Comparison of ENCODE assay signal across 12 mouse cellular contexts in the genomic region with DNA sequence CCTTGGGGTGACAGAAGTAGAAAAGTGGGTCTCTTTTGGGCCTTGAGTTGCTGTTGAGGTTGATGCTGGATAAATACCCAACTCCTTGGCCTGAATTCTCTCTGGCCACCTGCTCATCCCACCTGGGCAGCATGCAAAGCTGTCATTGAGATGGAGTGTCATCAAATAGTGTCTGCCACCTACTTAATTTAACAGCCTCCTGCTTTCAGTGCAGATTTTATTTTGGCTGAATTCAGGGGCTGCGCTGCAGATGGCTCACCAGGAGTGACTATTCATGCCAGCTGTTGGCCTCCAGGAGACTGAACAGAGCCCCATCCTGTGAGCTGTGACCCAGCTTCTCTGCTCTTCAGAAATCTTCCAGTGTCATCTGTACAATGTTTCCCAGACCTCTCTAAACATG.
"Had no signal": no experiment of that assay in that cellular context is flagged by ENCODE, and none has a peak within 500 bp of the region (broad histone marks: within the 10 kb centered on the region; RNA-seq: fewer than 3 reads in every experiment).

No protein-coding gene starts in this region.

- H3K9me3 ChIP-seq: limb, embryonic 13.5 days; midbrain, embryonic 10.5 days; neural tube, embryonic 12.5 days had no signal

- H3K4me1 ChIP-seq: limb, embryonic 13.5 days; midbrain, embryonic 10.5 days; neural tube, embryonic 12.5 days had no signal

- H3K4me3 ChIP-seq: limb, embryonic 13.5 days; midbrain, embryonic 10.5 days; neural tube, embryonic 12.5 days had no signal

- DNase-seq: kidney, postnatal 36 days; layer of hippocampus, adult 9-11 months; left cerebral cortex, postnatal 4 days; lung, adult 18-20 months; midbrain, embryonic 14.5 days; thymus, adult 18-20 months; thymus, postnatal 14 days had no signal

- H3K4me2 ChIP-seq: limb, embryonic 13.5 days; neural tube, embryonic 12.5 days had no signal

- H3K36me3 ChIP-seq: limb, embryonic 13.5 days; midbrain, embryonic 10.5 days; neural tube, embryonic 12.5 days had no signal

- H3K27me3 ChIP-seq: limb, embryonic 13.5 days; neural tube, embryonic 12.5 days had no signal

- H3K9ac ChIP-seq: limb, embryonic 13.5 days; liver, embryonic 14.5 days; neural tube, embryonic 12.5 days had no signal

- H3K27ac ChIP-seq: kidney, postnatal 0 days; limb, embryonic 13.5 days; liver, embryonic 14.5 days; midbrain, embryonic 10.5 days; neural tube, embryonic 12.5 days had no signal
